Mouse (Mus musculus): ENCODE results near the gene Nt5dc2. TPM values are rescaled to one million over a fixed set of nuclear protein-coding genes. Genes with fewer than 3 reads are reported as not detected.

Gene Nt5dc2
- 10 to 100 TPM; 12.6 to 13.4 TPM for total RNA-seq (2021)
- long read RNA-seq, experiment 1, transcript Nt5dc2-204 (14 exons, 1,848 nt) = major isoform, 16 of 28 reads
- long read RNA-seq, experiment 1, partial matches to known transcripts = 10 of 28 reads
- long read RNA-seq, experiment 1, other reads (novel, unspliced or antisense) = 1 of 28 reads
- long read RNA-seq, experiment 2, transcript Nt5dc2-204 (14 exons, 1,848 nt) = major isoform, 10 of 22 reads
- long read RNA-seq, experiment 2, partial matches to known transcripts = 8 of 22 reads
- long read RNA-seq, experiment 2, other reads (novel, unspliced or antisense) = 3 of 22 reads

- DNase-seq (ENCODE audit: low spot score in 2 of 2) = peak; percentile 59 to 66
- peak; percentile 26 for TF ChIP-seq CTCF (conservative IDR thresholded peaks at IDR 0.05)
- peak within 1 kb of the TSS; percentile 55 for H3K27ac ChIP-seq
These were observed at the start of gene Nt5dc2 for GRCm38 (mm10) chr14:31130236-31131220. Gene Nt5dc2 (plus strand): TSS chr14:31131053.

GRCm38 (mm10) chr14:31081147-31081546, 49.7 kb upstream of the Nt5dc2 start:
- no peak for TF ChIP-seq CTCF (conservative IDR thresholded peaks at IDR 0.05)
- Histone ChIP-seq H3K4me3 (no peak overlapping the region), H3K27ac (no peak overlapping the region)
- no peak for DNase-seq (ENCODE audit: low spot score in 2 of 2)

More at GRCm38 (mm10) chr14:31130236-31131220, at the start of gene Nt5dc2:
- peak within 1 kb of the TSS; percentile 52 for H3K4me3 ChIP-seq

DNA sequence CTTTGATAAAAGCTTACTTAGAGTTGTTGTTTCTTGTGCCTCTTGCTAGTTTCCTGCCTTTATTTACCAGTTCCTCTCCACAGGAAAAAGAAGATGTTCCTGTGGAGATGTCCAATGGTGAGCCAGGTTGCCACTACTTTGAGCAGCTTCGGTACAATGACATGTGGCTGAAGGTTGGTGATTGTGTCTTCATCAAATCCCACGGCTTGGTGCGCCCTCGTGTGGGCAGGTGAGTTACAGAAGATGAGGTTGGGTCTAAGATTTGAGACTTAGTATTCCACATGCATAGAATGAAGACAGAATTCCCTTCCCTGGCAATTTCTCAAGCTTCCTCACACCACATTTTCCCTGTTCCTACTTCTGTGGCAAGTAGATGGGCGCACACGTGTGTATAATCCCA, 43.4 kb upstream of the Nt5dc2 start:
- no peak for DNase-seq (ENCODE audit: low spot score in 2 of 2)
- peak; percentile 21; the same call in 1 of the 2 replicates for TF ChIP-seq CTCF (conservative IDR thresholded peaks at IDR 0.05)

DNA sequence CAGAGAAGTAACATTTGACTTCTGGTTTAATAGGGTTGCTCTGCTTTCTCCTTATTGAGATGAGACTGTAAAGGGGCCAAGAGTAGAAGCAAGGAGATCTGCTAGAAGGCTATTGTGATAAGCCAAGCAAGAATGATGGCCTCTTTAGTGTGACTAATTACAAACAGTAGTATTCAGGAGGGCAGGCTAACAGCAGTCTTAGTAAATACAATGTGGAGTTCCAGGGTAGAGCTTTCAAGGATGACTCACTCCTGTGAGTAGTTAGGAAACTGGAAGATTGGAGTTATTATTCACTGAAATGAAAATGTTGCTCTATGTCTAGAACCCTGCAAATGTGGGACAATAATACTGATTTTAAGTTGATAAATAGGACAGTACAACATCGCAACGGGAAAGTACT, 42.3 kb upstream of the Nt5dc2 start:
- no peak overlapping the region for H3K27ac ChIP-seq
- DNase-seq (ENCODE audit: low spot score in 2 of 2) = no peak
- TF ChIP-seq CTCF (conservative IDR thresholded peaks at IDR 0.05) = no peak

More for the DNA sequence above, 43.4 kb upstream of the Nt5dc2 start:
- Histone ChIP-seq H3K4me3 (no peak overlapping the region), H3K27ac (no peak overlapping the region)

GRCm38 (mm10) chr14:31089918-31090317, 40.9 kb upstream of the Nt5dc2 start:
- DNase-seq (ENCODE audit: low spot score in 2 of 2) = no peak
- Histone ChIP-seq H3K27ac (no peak overlapping the region), H3K4me3 (no peak overlapping the region)
- no peak for TF ChIP-seq CTCF (conservative IDR thresholded peaks at IDR 0.05)

More for the DNA sequence above, 42.3 kb upstream of the Nt5dc2 start:
- no peak overlapping the region for H3K4me3 ChIP-seq

DNA sequence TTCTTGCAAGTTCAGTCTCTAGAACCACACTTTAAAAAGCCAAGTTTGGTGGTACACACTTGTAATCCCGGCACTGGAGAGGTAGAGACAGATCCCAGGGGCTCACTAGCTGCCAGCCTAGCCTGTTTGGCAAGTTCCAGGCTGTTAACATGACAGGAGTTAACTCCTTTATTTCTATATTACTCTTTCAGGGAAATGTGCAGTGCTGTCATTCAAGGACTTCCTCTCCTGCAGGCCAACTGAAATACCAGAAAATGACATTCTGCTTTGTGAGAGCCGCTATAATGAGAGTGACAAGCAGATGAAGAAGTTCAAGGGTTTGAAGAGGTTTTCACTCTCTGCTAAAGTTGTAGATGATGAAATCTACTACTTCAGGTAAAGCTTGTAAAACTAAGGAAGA, 25.7 kb upstream of the Nt5dc2 start:
- no peak for DNase-seq (ENCODE audit: low spot score in 2 of 2)
- no peak overlapping the region for H3K4me3 ChIP-seq
- H3K27ac ChIP-seq = no peak overlapping the region
- no peak for TF ChIP-seq CTCF (conservative IDR thresholded peaks at IDR 0.05)

GRCm38 (mm10) chr14:31110613-31111012, 20.2 kb upstream of the Nt5dc2 start:
- no peak for DNase-seq (ENCODE audit: low spot score in 2 of 2)
- H3K4me3 ChIP-seq = no peak overlapping the region
- H3K27ac ChIP-seq = no peak overlapping the region
- no peak for TF ChIP-seq CTCF (conservative IDR thresholded peaks at IDR 0.05)

GRCm38 (mm10) chr14:31112187-31112586, 18.7 kb upstream of the Nt5dc2 start:
- no peak for DNase-seq (ENCODE audit: low spot score in 2 of 2)
- H3K27ac ChIP-seq = no peak overlapping the region
- TF ChIP-seq CTCF (conservative IDR thresholded peaks at IDR 0.05) = no peak
- H3K4me3 ChIP-seq = no peak overlapping the region

DNA sequence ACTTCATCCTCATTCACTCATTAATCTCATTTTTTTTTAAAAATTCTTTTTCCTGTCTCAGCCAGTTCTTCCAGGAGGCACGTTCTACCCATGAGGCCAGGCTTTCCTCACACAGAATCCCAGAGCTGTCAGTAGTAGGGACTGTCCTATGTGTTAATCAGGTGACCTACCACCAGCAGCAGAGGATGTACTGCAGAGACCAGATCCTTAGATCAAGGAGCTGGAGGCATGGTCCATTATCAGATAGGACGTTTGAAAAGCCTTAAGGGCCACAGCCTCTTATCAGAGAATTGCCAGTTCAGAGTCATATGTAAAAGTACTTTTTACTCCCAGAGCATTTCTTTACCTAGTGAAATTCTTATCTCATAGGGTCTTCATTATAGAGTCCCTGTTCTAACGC, 16.8 kb upstream of the Nt5dc2 start:
- H3K4me3 ChIP-seq = no peak overlapping the region
- H3K27ac ChIP-seq = no peak overlapping the region
- DNase-seq (ENCODE audit: low spot score in 2 of 2) = no peak
- TF ChIP-seq CTCF (conservative IDR thresholded peaks at IDR 0.05) = no peak

GRCm38 (mm10) chr14:31115522-31115921, 15.3 kb upstream of the Nt5dc2 start:
- H3K4me3 ChIP-seq = no peak overlapping the region
- TF ChIP-seq CTCF (conservative IDR thresholded peaks at IDR 0.05) = no peak
- H3K27ac ChIP-seq = no peak overlapping the region
- no peak for DNase-seq (ENCODE audit: low spot score in 2 of 2)

DNA sequence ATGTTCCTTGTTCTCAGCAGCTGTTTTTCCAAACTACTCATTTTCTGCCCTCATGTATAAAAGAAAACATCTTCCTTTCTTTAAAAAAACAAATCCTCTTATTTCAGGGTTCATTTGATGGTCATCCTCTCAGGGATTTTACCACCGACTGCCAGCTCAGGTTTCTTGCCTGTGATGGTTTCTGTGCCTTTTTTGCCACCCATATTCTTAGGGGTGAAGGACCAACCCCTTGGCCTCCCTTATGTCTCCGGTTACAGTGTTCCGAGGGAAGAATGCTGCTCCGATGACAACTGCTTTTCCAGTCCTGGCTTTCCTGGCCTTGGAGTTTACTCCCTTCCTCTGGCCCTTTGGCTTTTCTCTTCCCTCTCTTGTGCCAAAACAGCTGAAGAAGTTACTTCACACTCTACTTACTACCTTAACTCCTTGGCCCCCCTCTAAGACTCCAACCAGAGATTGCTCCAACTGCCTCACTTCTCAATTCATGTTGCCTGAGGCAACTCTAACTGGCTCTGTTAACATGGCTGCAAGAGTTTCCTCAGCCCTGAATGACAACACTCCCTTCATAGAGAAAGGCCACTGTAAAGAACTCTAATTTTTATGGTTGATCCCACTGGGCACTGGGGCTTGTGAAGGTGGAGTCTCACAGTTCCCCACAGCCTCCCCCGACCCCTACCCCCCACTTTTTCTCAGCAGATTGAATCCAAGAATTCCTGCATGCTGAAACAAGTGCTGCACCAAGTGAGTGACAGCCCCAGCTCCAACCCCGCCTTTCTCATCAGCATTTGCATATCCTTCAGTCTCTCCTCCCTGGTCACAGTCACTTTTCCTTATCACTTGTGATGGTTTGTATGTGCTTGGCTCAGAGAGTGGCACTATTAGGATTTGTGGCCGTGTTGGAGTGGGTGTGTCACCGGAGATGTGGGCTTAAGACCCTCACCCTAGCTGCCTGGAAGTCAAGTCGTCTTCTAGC, 5.5 kb upstream of the Nt5dc2 start:
- DNase-seq (ENCODE audit: low spot score in 2 of 2) = no peak
- Histone ChIP-seq H3K4me3 (no peak overlapping the region), H3K27ac (0 out of 2 replicates have a peak overlapping the region, but pooled peaks have one; percentile 14)
- no peak for TF ChIP-seq CTCF (conservative IDR thresholded peaks at IDR 0.05)

GRCm38 (mm10) chr14:31126826-31127225, 4.0 kb upstream of the Nt5dc2 start:
- no peak overlapping the region for H3K4me3 ChIP-seq
- no peak overlapping the region for H3K27ac ChIP-seq
- TF ChIP-seq CTCF (conservative IDR thresholded peaks at IDR 0.05) = no peak
- DNase-seq (ENCODE audit: low spot score in 2 of 2) = no peak

All from layer of hippocampus, adult 2 months (tissue).